Comparison of ENCODE assay signal across 16 mouse cellular contexts in genomic region chr2:127520123-127520522, GRCm38 (mm10). TPM values are rescaled to one million over a fixed set of nuclear protein-coding genes. Genes with fewer than 3 reads are reported as not detected.
DNase-seq lines count a peak whose midpoint lies in the region; ATAC-seq and TF ChIP-seq lines count a peak whose summit lies in the region.
"Had no signal": no experiment of that assay in that cellular context is flagged by ENCODE, and none has a peak within 500 bp of the region (broad histone marks: within the 10 kb centered on the region; RNA-seq: fewer than 3 reads in every experiment).

No protein-coding gene starts in this region.

- peak; percentile 61 to 71 for DNase-seq in cerebellum, adult 2 months
- DNase-seq in neural tube, embryonic 10.5 days (ENCODE audit: extremely low spot score, low spot score): no peak
- no peak for DNase-seq in ovary, postnatal 36 days (ENCODE audit: low spot score)
- DNase-seq: adrenal gland, postnatal 14 days; heart, adult 2 months; right cerebral cortex, postnatal 14 days; thymus, postnatal 36 days had no signal

- peak overlapping the region; percentile 85 for H3K4me3 ChIP-seq in cerebellum, adult 2 months (replicated peaks; ENCODE audit: insufficient read depth, low read depth, low read length)
- no peak overlapping the region for H3K4me3 ChIP-seq in neural tube, embryonic 13.5 days
- H3K4me3 ChIP-seq in hindbrain, embryonic 15.5 days: peak overlapping the region; percentile 42
- peak overlapping the region; percentile 52 for H3K4me3 ChIP-seq in olfactory bulb, adult 2 months (ENCODE audit: insufficient read depth, low read depth, low read length)
- H3K4me3 ChIP-seq: heart, adult 2 months had no signal

- H3K36me3 ChIP-seq in neural tube, embryonic 13.5 days: no peaks in the 10 kb centered on the region
- no peaks in the 10 kb centered on the region for H3K36me3 ChIP-seq in hindbrain, embryonic 15.5 days
- H3K36me3 ChIP-seq: kidney, embryonic 15.5 days had no signal

- peak overlapping the region; percentile 69; the same call in 1 of the 2 replicates for H3K9ac ChIP-seq in neural tube, embryonic 13.5 days
- peak overlapping the region; percentile 43; the same call in 1 of the 2 replicates for H3K9ac ChIP-seq in hindbrain, embryonic 15.5 days

- peak overlapping the region; percentile 90 for H3K27ac ChIP-seq in cerebellum, adult 2 months (ENCODE audit: insufficient read depth, low read length)
- no peak overlapping the region for H3K27ac ChIP-seq in neural tube, embryonic 13.5 days (replicated peaks)
- H3K27ac ChIP-seq in hindbrain, embryonic 15.5 days (replicated peaks): no peak overlapping the region
- H3K27ac ChIP-seq in olfactory bulb, adult 2 months (ENCODE audit: insufficient read depth, low read depth, low read length): no peak overlapping the region
- H3K27ac ChIP-seq: heart, adult 2 months; kidney, embryonic 15.5 days had no signal

- TF ChIP-seq CTCF in cerebellum, adult 2 months (IDR thresholded peaks at IDR 0.05; ENCODE audit: borderline replicate concordance, insufficient read depth, low read depth, low read length): no peak
- no peak for TF ChIP-seq CTCF in olfactory bulb, adult 2 months (IDR thresholded peaks at IDR 0.05; ENCODE audit: insufficient read depth, low read depth, low read length)

- H3K4me1 ChIP-seq in cerebellum, adult 2 months (ENCODE audit: control insufficient read depth, insufficient read depth, low read length): peaks cover 63% of the 10 kb centered on the region
- H3K4me1 ChIP-seq in neural tube, embryonic 13.5 days (replicated peaks): peaks cover 66% of the 10 kb centered on the region
- H3K4me1 ChIP-seq in hindbrain, embryonic 15.5 days (replicated peaks): peaks cover 62% of the 10 kb centered on the region
- peaks cover 47% of the 10 kb centered on the region for H3K4me1 ChIP-seq in olfactory bulb, adult 2 months (ENCODE audit: control insufficient read depth, insufficient read depth, low read length)

- no peaks in the 10 kb centered on the region for H3K27me3 ChIP-seq in cerebellum, adult 2 months (ENCODE audit: control insufficient read depth, insufficient read depth, low read length)
- no peaks in the 10 kb centered on the region for H3K27me3 ChIP-seq in neural tube, embryonic 13.5 days
- H3K27me3 ChIP-seq in hindbrain, embryonic 15.5 days: no peaks in the 10 kb centered on the region

- no peaks in the 10 kb centered on the region for H3K9me3 ChIP-seq in neural tube, embryonic 13.5 days
- H3K9me3 ChIP-seq in hindbrain, embryonic 15.5 days: no peaks in the 10 kb centered on the region
- H3K9me3 ChIP-seq: kidney, embryonic 15.5 days had no signal

- ATAC-seq in cerebellum, adult (ENCODE audit: insufficient number of reproducible peaks, low FRiP score, low TSS enrichment): no peak
- no peak for ATAC-seq in neural tube, embryonic 13.5 days (ENCODE audit: low read depth)
- ATAC-seq in hindbrain, embryonic 15.5 days (ENCODE audit: low FRiP score, low read depth): no peak
- no peak for ATAC-seq in megakaryocyte progenitor cell, adult 5-6 weeks (replicated peaks; ENCODE audit: poor library complexity)

- peak overlapping the region; percentile 53 for H3K4me2 ChIP-seq in neural tube, embryonic 13.5 days
- peak overlapping the region; percentile 56 for H3K4me2 ChIP-seq in hindbrain, embryonic 15.5 days

- TF ChIP-seq POLR2A in cerebellum, adult 2 months (IDR thresholded peaks at IDR 0.05; ENCODE audit: borderline replicate concordance, insufficient read depth, low read length): no peak
- TF ChIP-seq POLR2A in olfactory bulb, adult 2 months (IDR thresholded peaks at IDR 0.05; ENCODE audit: insufficient read depth, low read depth, low read length): no peak

RNA-seq across cellular contexts. Expression of gene Kcnip3, which starts 1.8 kb away (rescaled TPM):
- 81.6 and 83.9 TPM in 2 replicates for polyA plus RNA-seq in cerebellum, adult 2 months (2012; rRNA removed)
- polyA plus RNA-seq in neural tube, embryonic 13.5 days (2015; fragmentation: Nextera tagmentation; extraction: Ambion mirVana): 3.1 and 3.9 TPM in 2 replicates
- 11.0 and 13.9 TPM in 2 replicates for polyA plus RNA-seq in hindbrain, embryonic 15.5 days (2015; fragmentation: Nextera tagmentation; extraction: Ambion mirVana)
- polyA plus RNA-seq in olfactory bulb, adult 2 months (2012; ENCODE audit: insufficient read depth, insufficient read length, low replicate concordance, missing spikeins): not detected in 2 replicates
- 32.3 and 37.5 TPM in 2 replicates for total RNA-seq in megakaryocyte progenitor cell, adult 5-6 weeks (2015)
- total RNA-seq in megakaryocyte progenitor cell, adult 5-6 weeks (2017): 15.8 and 22.2 TPM in 2 replicates
- total RNA-seq: neutrophil, adult 5-6 weeks had no signal

RNA-seq across cellular contexts. Expression of gene Prom2, which starts 21.1 kb away (rescaled TPM):
- 3.3 and 4.1 TPM in 2 replicates for polyA plus RNA-seq in cerebellum, adult 2 months (2012; rRNA removed)
- polyA plus RNA-seq in neural tube, embryonic 13.5 days (2015; fragmentation: Nextera tagmentation; extraction: Ambion mirVana): not detected in 2 replicates
- 0.09 and 0.10 TPM in 2 replicates for polyA plus RNA-seq in hindbrain, embryonic 15.5 days (2015; fragmentation: Nextera tagmentation; extraction: Ambion mirVana)
- not detected in 2 replicates for polyA plus RNA-seq in olfactory bulb, adult 2 months (2012; ENCODE audit: insufficient read depth, insufficient read length, low replicate concordance, missing spikeins)
- total RNA-seq in megakaryocyte progenitor cell, adult 5-6 weeks (2015): not detected in 2 replicates
- total RNA-seq in megakaryocyte progenitor cell, adult 5-6 weeks (2017): not detected in 2 replicates
- total RNA-seq: heart, adult 2 months; heart, postnatal 25 days; megakaryocyte, adult 5-6 weeks; neutrophil, adult 5-6 weeks had no signal

Comparison
In these comparisons a context has a peak if more than half of its experiments do, and no peak if none do; other contexts are left out.
1. DNase-seq: peak in cerebellum, adult 2 months (2 of 2); none in neural tube, embryonic 10.5 days (single experiment) and ovary, postnatal 36 days (single experiment).